21 mouse cellular contexts compared by ENCODE assay signal in the genomic region with DNA sequence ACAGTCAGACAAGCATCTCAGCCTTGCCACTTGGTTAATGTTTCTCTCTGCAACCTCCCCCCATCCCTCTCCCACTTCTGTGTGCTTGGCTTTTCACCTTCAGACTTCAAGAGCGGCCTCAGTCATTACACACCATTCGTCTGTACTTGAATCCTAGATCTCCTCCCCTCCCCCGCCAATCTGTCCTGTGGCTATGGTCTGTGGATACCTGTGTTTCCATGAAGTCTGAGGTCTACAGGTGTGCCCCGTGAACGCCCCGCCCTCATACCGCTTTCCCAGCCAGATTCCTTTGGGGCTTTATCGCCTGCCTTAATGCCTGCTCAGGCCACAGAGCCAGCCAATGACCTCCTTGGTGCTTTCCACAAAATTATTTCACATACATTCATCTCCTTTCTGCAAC. TPM values are rescaled to one million over a fixed set of nuclear protein-coding genes. Genes with fewer than 3 reads are reported as not detected.
DNase-seq lines count a peak whose midpoint lies in the region; ATAC-seq and TF ChIP-seq lines count a peak whose summit lies in the region.
"Had no signal": no experiment of that assay in that cellular context is flagged by ENCODE, and none has a peak within 500 bp of the region (broad histone marks: within the 10 kb centered on the region; RNA-seq: fewer than 3 reads in every experiment).

No protein-coding gene starts in this region.

- H3K27ac ChIP-seq in lung, embryonic 14.5 days (ENCODE audit: low read depth) = peak overlapping the region; percentile 67
- peak overlapping the region; percentile 54 for H3K27ac ChIP-seq in intestine, embryonic 16.5 days (ENCODE audit: low read length)
- no peak overlapping the region for H3K27ac ChIP-seq in hindbrain, embryonic 13.5 days
- H3K27ac ChIP-seq in hindbrain, embryonic 10.5 days = no peak overlapping the region; the same call in 1 of the 2 replicates
- H3K27ac ChIP-seq: forebrain, embryonic 12.5 days; hindbrain, embryonic 15.5 days; layer of hippocampus, adult 2 months; limb, embryonic 15.5 days had no signal

- peak; percentile 39 for DNase-seq in lung, embryonic 14.5 days
- no peak for DNase-seq in lung, postnatal 4 days
- DNase-seq in kidney, adult 9 months = peak; percentile 53
- DNase-seq in kidney, postnatal 4 days = peak; percentile 49 to 66
- no peak for DNase-seq in ovary, adult 18-20 months (ENCODE audit: low spot score)
- no peak for DNase-seq in hindbrain, embryonic 10.5 days (ENCODE audit: low spot score)
- DNase-seq: adrenal gland, adult 2 months; cerebellum, adult 18-20 months; gastrocnemius, postnatal 36 days; thymus, adult 2 months had no signal

- H3K4me2 ChIP-seq in lung, embryonic 14.5 days = peak overlapping the region; percentile 15; the same call in 1 of the 2 replicates
- H3K4me2 ChIP-seq in intestine, embryonic 16.5 days (ENCODE audit: low read depth, low read length) = no peak overlapping the region
- H3K4me2 ChIP-seq in hindbrain, embryonic 13.5 days = no peak overlapping the region
- H3K4me2 ChIP-seq: forebrain, embryonic 12.5 days; hindbrain, embryonic 15.5 days; limb, embryonic 15.5 days had no signal

- peak; percentile 68 for ATAC-seq in lung, embryonic 14.5 days (ENCODE audit: insufficient read depth)
- peak; percentile 78 for ATAC-seq in intestine, embryonic 16.5 days
- no peak for ATAC-seq in hindbrain, embryonic 13.5 days (ENCODE audit: low FRiP score)

- no peak overlapping the region for H3K9ac ChIP-seq in lung, embryonic 14.5 days
- H3K9ac ChIP-seq in intestine, embryonic 16.5 days (ENCODE audit: low read depth, low read length) = no peak overlapping the region
- H3K9ac ChIP-seq in hindbrain, embryonic 13.5 days = no peak overlapping the region
- H3K9ac ChIP-seq: forebrain, embryonic 12.5 days; hindbrain, embryonic 15.5 days; limb, embryonic 15.5 days had no signal

- no peak for TF ChIP-seq CTCF in lung, embryonic 14.5 days (IDR thresholded peaks at IDR 0.05; ENCODE audit: low read depth)

- no peak overlapping the region for H3K4me3 ChIP-seq in lung, embryonic 14.5 days (ENCODE audit: low read depth, low read length)
- H3K4me3 ChIP-seq in intestine, embryonic 16.5 days (ENCODE audit: low read length) = no peak overlapping the region
- H3K4me3 ChIP-seq in hindbrain, embryonic 13.5 days = no peak overlapping the region
- no peak overlapping the region for H3K4me3 ChIP-seq in hindbrain, embryonic 10.5 days
- H3K4me3 ChIP-seq: forebrain, embryonic 12.5 days; hindbrain, embryonic 15.5 days; layer of hippocampus, adult 2 months; limb, embryonic 15.5 days; megakaryocyte, embryonic 14.5 days had no signal

- no peaks in the 10 kb centered on the region for H3K36me3 ChIP-seq in lung, embryonic 14.5 days (ENCODE audit: insufficient read depth)
- no peaks in the 10 kb centered on the region for H3K36me3 ChIP-seq in intestine, embryonic 16.5 days (ENCODE audit: control insufficient read depth, insufficient read depth, low read length)
- H3K36me3 ChIP-seq in hindbrain, embryonic 13.5 days = no peaks in the 10 kb centered on the region
- H3K36me3 ChIP-seq in hindbrain, embryonic 10.5 days = no peaks in the 10 kb centered on the region
- H3K36me3 ChIP-seq: forebrain, embryonic 12.5 days; hindbrain, embryonic 15.5 days; limb, embryonic 15.5 days had no signal

- no peaks in the 10 kb centered on the region for H3K27me3 ChIP-seq in lung, embryonic 14.5 days (ENCODE audit: insufficient read depth, low read length)
- H3K27me3 ChIP-seq in intestine, embryonic 16.5 days (replicated peaks; ENCODE audit: control insufficient read depth, insufficient read depth, low read length) = no peaks in the 10 kb centered on the region
- H3K27me3 ChIP-seq in hindbrain, embryonic 13.5 days = peaks cover 18% of the 10 kb centered on the region; the same call in 1 of the 2 replicates
- peaks cover 30% of the 10 kb centered on the region for H3K27me3 ChIP-seq in hindbrain, embryonic 10.5 days (ENCODE audit: insufficient read depth, poor library complexity, severe bottlenecking)
- H3K27me3 ChIP-seq: forebrain, embryonic 12.5 days; hindbrain, embryonic 15.5 days; limb, embryonic 15.5 days had no signal

- no peaks in the 10 kb centered on the region for H3K4me1 ChIP-seq in lung, embryonic 14.5 days (ENCODE audit: insufficient read depth)
- H3K4me1 ChIP-seq in intestine, embryonic 16.5 days (ENCODE audit: control insufficient read depth, insufficient read depth, low read length) = peaks cover 28% of the 10 kb centered on the region
- H3K4me1 ChIP-seq in hindbrain, embryonic 13.5 days (replicated peaks) = no peaks in the 10 kb centered on the region
- peaks cover 13% of the 10 kb centered on the region for H3K4me1 ChIP-seq in hindbrain, embryonic 10.5 days (replicated peaks)
- H3K4me1 ChIP-seq: forebrain, embryonic 12.5 days; hindbrain, embryonic 15.5 days; limb, embryonic 15.5 days had no signal

- no peaks in the 10 kb centered on the region for H3K9me3 ChIP-seq in lung, embryonic 14.5 days (ENCODE audit: low read depth, low read length)
- no peaks in the 10 kb centered on the region for H3K9me3 ChIP-seq in intestine, embryonic 16.5 days (ENCODE audit: control insufficient read depth, low read length)
- H3K9me3 ChIP-seq in hindbrain, embryonic 13.5 days = no peaks in the 10 kb centered on the region
- H3K9me3 ChIP-seq in hindbrain, embryonic 10.5 days = no peaks in the 10 kb centered on the region
- H3K9me3 ChIP-seq: forebrain, embryonic 12.5 days; G1E; hindbrain, embryonic 15.5 days; limb, embryonic 15.5 days; megakaryocyte, embryonic 14.5 days had no signal

- WGBS in lung, embryonic 14.5 days = 53% methylated on average over 8 of the region's 8 CpGs
- 59% methylated on average over 8 of the region's 8 CpGs for WGBS in intestine, embryonic 16.5 days
- WGBS in hindbrain, embryonic 13.5 days = 84% methylated on average over 8 of the region's 8 CpGs
- WGBS in hindbrain, embryonic 10.5 days = 84% methylated on average over 8 of the region's 8 CpGs

RNA-seq across cellular contexts. Expression of gene Gm3448, which starts 33.7 kb away (rescaled TPM):
- 1.9 and 3.4 TPM in 2 replicates for polyA plus RNA-seq in lung, embryonic 14.5 days (2014; fragmentation: Nextera tagmentation; extraction: Ambion mirVana)
- 3.3 and 4.1 TPM in 2 replicates for polyA plus RNA-seq in intestine, embryonic 16.5 days (2015; fragmentation: Nextera tagmentation; extraction: Ambion mirVana)
- 4.9 and 5.1 TPM in 2 replicates for polyA plus RNA-seq in hindbrain, embryonic 13.5 days (2015; fragmentation: Nextera tagmentation; extraction: Ambion mirVana)
- polyA plus RNA-seq in hindbrain, embryonic 10.5 days (2016; fragmentation: Nextera tagmentation; extraction: Ambion mirVana) = 4.1 and 4.4 TPM in 2 replicates

RNA-seq across cellular contexts. Expression of gene Tcte3, which starts 33.7 kb away (rescaled TPM):
- 0.69 TPM in 1 of 2 replicates, not detected in the other for polyA plus RNA-seq in lung, embryonic 14.5 days (2014; fragmentation: Nextera tagmentation; extraction: Ambion mirVana)
- 1.4 TPM in 1 of 2 replicates, not detected in the other for polyA plus RNA-seq in intestine, embryonic 16.5 days (2015; fragmentation: Nextera tagmentation; extraction: Ambion mirVana)
- polyA plus RNA-seq in hindbrain, embryonic 13.5 days (2015; fragmentation: Nextera tagmentation; extraction: Ambion mirVana) = 1.1 TPM in 1 of 2 replicates, not detected in the other
- polyA plus RNA-seq in hindbrain, embryonic 10.5 days (2016; fragmentation: Nextera tagmentation; extraction: Ambion mirVana) = 0.72 TPM in 1 of 2 replicates, not detected in the other
- polyA plus RNA-seq: adrenal gland, adult 2 months; embryonic facial prominence, embryonic 14.5 days; heart, embryonic 16.5 days; midbrain, postnatal 0 days; thymus, adult 2 months had no signal

RNA-seq across cellular contexts. Expression of gene Ermard, which starts 34.0 kb away (rescaled TPM):
- polyA plus RNA-seq in lung, embryonic 14.5 days (2014; fragmentation: Nextera tagmentation; extraction: Ambion mirVana) = 70.4 and 78.9 TPM in 2 replicates
- 50.0 and 58.1 TPM in 2 replicates for polyA plus RNA-seq in intestine, embryonic 16.5 days (2015; fragmentation: Nextera tagmentation; extraction: Ambion mirVana)
- polyA plus RNA-seq in hindbrain, embryonic 13.5 days (2015; fragmentation: Nextera tagmentation; extraction: Ambion mirVana) = 97.6 and 104 TPM in 2 replicates
- 89.6 and 92.5 TPM in 2 replicates for polyA plus RNA-seq in hindbrain, embryonic 10.5 days (2016; fragmentation: Nextera tagmentation; extraction: Ambion mirVana)

Comparison
In these comparisons a context has a peak if more than half of its experiments do, and no peak if none do; other contexts are left out.
1. DNase-seq: peak in lung, embryonic 14.5 days (single experiment), kidney, adult 9 months (single experiment) and kidney, postnatal 4 days (2 of 2); none in lung, postnatal 4 days (0 of 2), ovary, adult 18-20 months (single experiment) and hindbrain, embryonic 10.5 days (single experiment).
2. H3K27ac ChIP-seq: peak in lung, embryonic 14.5 days (single experiment) and intestine, embryonic 16.5 days (single experiment); none in hindbrain, embryonic 13.5 days (single experiment) and hindbrain, embryonic 10.5 days (single experiment).